Mouse (Mus musculus): ENCODE results near the gene Minpp1. TPM values are rescaled to one million over a fixed set of nuclear protein-coding genes. Genes with fewer than 3 reads are reported as not detected.

The Minpp1 gene
- polyA plus RNA-seq, 1 experiment from 2014 or later: 56.7 TPM

DNA sequence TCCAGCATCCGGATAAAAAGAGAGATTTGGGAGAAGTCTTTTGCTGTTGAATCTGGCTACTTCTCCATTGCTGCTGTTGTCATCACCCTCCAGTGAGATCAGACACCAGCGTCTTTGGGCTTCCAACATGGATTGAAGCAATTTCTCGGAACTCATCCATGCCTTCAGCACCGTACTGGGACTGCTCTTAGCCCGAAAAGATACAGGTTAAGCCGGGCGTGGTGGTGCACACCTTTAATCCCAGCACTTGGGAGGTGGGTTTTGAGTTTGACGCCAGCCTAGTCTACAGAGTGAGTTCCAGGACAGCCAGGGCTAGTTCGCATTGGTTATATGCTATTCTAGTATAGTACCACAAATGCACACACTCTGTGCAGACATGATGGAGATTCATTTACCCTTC, 31.0 kb downstream of the Minpp1 start:
- no peak for ATAC-seq
- Histone ChIP-seq H3K27ac (ENCODE audit: low read length) (no peak overlapping the region), H3K4me2 (ENCODE audit: low read depth, low read length) (no peak overlapping the region), H3K36me3 (ENCODE audit: control insufficient read depth, insufficient read depth, low read length) (peaks cover 10% of the 10 kb centered on the region; the same call in 1 of the 2 replicates), H3K4me1 (ENCODE audit: control insufficient read depth, insufficient read depth, low read length) (no peaks in the 10 kb centered on the region), H3K27me3 (replicated peaks; ENCODE audit: control insufficient read depth, insufficient read depth, low read length) (no peaks in the 10 kb centered on the region), H3K4me3 (ENCODE audit: low read length) (no peak overlapping the region), H3K9me3 (ENCODE audit: control insufficient read depth, low read length) (peaks cover 3% of the 10 kb centered on the region; the same call in 1 of the 2 replicates), H3K9ac (ENCODE audit: low read depth, low read length) (no peak overlapping the region)
- WGBS: 96% methylated on average over 9 of the region's 9 CpGs

DNA sequence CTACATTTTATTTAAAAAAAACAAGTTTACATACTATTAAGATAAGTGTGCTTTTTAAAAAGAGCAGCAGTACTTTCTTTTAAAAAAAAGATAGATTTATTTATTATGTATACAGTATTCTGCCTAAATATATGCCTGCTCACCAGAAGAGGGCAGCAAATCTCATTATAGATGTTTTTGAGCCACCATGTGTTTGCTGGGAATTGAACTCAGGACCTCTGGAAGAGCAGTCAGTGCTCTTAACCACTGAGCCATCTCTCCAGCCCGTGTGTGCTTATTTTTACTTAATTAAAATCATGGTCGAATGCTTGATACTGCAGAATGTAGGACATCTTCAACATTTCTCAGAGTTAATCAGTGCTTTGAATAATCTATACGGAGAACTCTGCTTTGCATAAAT, 35.9 kb downstream of the Minpp1 start:
- Histone ChIP-seq H3K9me3 (ENCODE audit: control insufficient read depth, low read length) (no peaks in the 10 kb centered on the region), H3K27ac (ENCODE audit: low read length) (no peak overlapping the region), H3K9ac (ENCODE audit: low read depth, low read length) (no peak overlapping the region), H3K4me2 (ENCODE audit: low read depth, low read length) (no peak overlapping the region), H3K36me3 (ENCODE audit: control insufficient read depth, insufficient read depth, low read length) (peaks cover 3% of the 10 kb centered on the region; the same call in 1 of the 2 replicates), H3K4me3 (ENCODE audit: low read length) (no peak overlapping the region), H3K4me1 (ENCODE audit: control insufficient read depth, insufficient read depth, low read length) (peaks cover 6% of the 10 kb centered on the region; the same call in 1 of the 2 replicates), H3K27me3 (replicated peaks; ENCODE audit: control insufficient read depth, insufficient read depth, low read length) (no peaks in the 10 kb centered on the region)
- 86% methylated on average over 3 of the region's 3 CpGs for WGBS
- no peak for ATAC-seq

DNA sequence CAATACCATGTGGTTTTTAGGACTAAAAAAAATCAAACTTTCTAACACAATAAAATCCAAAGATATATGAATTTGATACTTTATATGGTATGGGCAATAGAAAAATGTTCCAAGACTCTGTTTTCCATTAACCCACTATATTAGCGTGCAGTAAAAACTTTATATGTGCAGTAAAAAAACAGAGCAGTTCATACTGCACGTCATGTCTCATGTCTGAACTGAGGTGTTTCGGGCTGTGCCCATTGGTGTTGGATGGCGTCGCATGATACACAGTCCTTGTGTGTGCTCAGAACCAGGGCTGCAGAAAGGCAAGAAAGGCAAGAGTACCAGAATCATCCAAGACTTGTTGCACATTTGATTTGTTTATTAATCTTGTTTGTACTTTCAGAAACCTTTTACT, 36.7 kb downstream of the Minpp1 start:
- peaks cover 6% of the 10 kb centered on the region; the same call in 1 of the 2 replicates for H3K4me1 ChIP-seq (ENCODE audit: control insufficient read depth, insufficient read depth, low read length)
- ATAC-seq: no peak
- WGBS: 85% methylated on average over 5 of the region's 5 CpGs

DNA sequence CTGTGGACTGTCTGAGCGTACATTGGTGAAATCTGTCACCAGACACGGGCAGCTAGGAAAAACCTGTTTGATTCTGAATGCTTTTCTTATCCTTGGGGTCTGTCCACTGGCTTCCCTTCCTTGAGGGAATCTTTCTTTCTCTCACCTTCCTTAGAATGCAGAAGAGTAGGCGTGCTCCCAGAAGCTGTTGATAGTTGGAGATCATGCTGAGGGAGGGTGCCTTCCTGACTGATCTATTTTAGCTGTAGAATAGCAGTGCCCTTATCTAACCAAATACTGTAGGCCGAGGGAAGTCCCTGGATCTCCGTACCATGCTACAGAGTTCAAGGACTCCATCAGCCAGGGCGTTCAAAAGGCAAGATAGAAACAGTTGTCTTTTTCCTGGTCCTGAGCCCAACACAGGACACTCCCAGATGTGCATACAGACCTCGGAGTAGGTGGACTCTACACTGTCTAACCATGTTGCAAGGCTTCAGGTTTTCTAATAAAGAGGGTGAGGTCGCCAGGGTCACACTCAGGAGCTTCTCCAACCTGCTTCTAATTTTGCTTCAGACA, 37.3 kb downstream of the Minpp1 start:
- no peak overlapping the region for H3K4me3 ChIP-seq (ENCODE audit: low read length)
- no peaks in the 10 kb centered on the region for H3K36me3 ChIP-seq (ENCODE audit: control insufficient read depth, insufficient read depth, low read length)
- 0 out of 2 replicates have a peak overlapping the region, but pooled peaks have one; percentile 26 for H3K27ac ChIP-seq (ENCODE audit: low read length)
- 75% methylated on average over 8 of the region's 8 CpGs for WGBS
- no peak overlapping the region for H3K4me2 ChIP-seq (ENCODE audit: low read depth, low read length)
- H3K9me3 ChIP-seq (ENCODE audit: control insufficient read depth, low read length): no peaks in the 10 kb centered on the region
- ATAC-seq: peak; percentile 65
- no peaks in the 10 kb centered on the region for H3K27me3 ChIP-seq (replicated peaks; ENCODE audit: control insufficient read depth, insufficient read depth, low read length)
- no peak overlapping the region for H3K9ac ChIP-seq (ENCODE audit: low read depth, low read length)
- H3K4me1 ChIP-seq (ENCODE audit: control insufficient read depth, insufficient read depth, low read length): peaks cover 6% of the 10 kb centered on the region; the same call in 1 of the 2 replicates

More for the DNA sequence above, 36.7 kb downstream of the Minpp1 start:
- Histone ChIP-seq H3K27ac (ENCODE audit: low read length) (no peak overlapping the region), H3K4me2 (ENCODE audit: low read depth, low read length) (no peak overlapping the region), H3K9ac (ENCODE audit: low read depth, low read length) (no peak overlapping the region), H3K9me3 (ENCODE audit: control insufficient read depth, low read length) (no peaks in the 10 kb centered on the region), H3K36me3 (ENCODE audit: control insufficient read depth, insufficient read depth, low read length) (no peaks in the 10 kb centered on the region), H3K27me3 (replicated peaks; ENCODE audit: control insufficient read depth, insufficient read depth, low read length) (no peaks in the 10 kb centered on the region), H3K4me3 (ENCODE audit: low read length) (no peak overlapping the region)

DNA sequence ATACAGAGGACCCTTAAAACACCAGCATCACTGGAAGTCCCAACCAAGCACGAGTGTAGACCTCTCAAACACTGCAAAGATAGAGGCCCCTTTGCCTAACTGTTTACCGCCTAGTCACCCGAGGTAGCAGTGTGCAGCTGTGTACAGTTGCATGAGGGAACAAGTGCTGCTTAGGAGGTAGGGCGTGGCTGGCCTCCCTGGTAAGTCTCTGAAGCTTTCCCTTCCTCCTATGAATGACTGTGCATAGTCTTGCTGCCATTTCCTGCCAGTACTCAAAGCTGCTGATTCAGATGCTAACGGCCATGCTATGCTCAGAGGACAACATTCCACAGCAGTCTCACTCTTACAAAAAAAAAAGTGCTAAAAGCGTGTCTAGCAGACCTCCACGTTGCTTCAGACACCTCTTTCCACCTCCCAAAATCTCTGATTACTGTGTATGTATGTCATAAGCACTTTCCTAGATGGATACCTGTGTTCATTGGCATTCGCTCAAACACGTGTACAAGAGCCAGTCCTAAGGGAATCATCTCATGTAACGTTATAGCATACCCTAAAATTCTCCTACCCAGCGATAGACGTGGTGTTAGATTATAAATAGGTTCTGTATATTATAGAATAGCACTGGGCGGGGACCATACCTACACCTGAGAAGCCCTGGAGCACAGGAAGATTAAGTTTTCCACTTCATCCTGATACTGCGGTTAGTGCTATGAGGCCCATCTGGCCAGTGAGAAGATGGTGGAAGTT, 38.4 kb downstream of the Minpp1 start:
- Histone ChIP-seq H3K9me3 (ENCODE audit: control insufficient read depth, low read length) (no peaks in the 10 kb centered on the region), H3K27me3 (replicated peaks; ENCODE audit: control insufficient read depth, insufficient read depth, low read length) (no peaks in the 10 kb centered on the region), H3K4me3 (ENCODE audit: low read length) (no peak overlapping the region), H3K27ac (ENCODE audit: low read length) (peak overlapping the region; percentile 51; the same call in 1 of the 2 replicates), H3K4me1 (ENCODE audit: control insufficient read depth, insufficient read depth, low read length) (peaks cover 6% of the 10 kb centered on the region; the same call in 1 of the 2 replicates), H3K9ac (ENCODE audit: low read depth, low read length) (no peak overlapping the region), H3K36me3 (ENCODE audit: control insufficient read depth, insufficient read depth, low read length) (no peaks in the 10 kb centered on the region), H3K4me2 (ENCODE audit: low read depth, low read length) (no peak overlapping the region; the same call in 1 of the 2 replicates)
- WGBS: 75% methylated on average over 14 of the region's 14 CpGs
- peak; percentile 74 for ATAC-seq

DNA sequence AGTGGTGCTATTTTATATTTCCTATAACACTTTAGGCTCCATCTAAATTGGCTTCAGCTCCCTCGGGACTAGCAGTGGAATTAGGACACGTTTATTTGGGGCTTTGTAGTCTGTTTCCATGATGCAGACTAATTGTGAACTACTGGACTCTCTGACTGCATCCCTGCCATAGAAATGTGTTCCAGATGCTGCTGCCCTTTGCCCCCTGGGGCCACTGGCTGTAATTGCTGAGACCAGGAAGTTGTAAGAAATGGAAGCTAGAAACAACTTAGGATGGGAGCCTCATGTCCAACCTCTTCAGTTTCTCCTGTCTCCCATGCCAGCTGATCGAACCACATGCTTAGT, 38.9 kb downstream of the Minpp1 start:
- WGBS: 71% methylated on average over 3 of the region's 3 CpGs
- Histone ChIP-seq H3K27me3 (replicated peaks; ENCODE audit: control insufficient read depth, insufficient read depth, low read length) (no peaks in the 10 kb centered on the region), H3K4me2 (ENCODE audit: low read depth, low read length) (no peak overlapping the region), H3K4me3 (ENCODE audit: low read length) (no peak overlapping the region), H3K27ac (ENCODE audit: low read length) (peak overlapping the region; percentile 51; the same call in 1 of the 2 replicates), H3K9me3 (ENCODE audit: control insufficient read depth, low read length) (no peaks in the 10 kb centered on the region), H3K36me3 (ENCODE audit: control insufficient read depth, insufficient read depth, low read length) (no peaks in the 10 kb centered on the region), H3K9ac (ENCODE audit: low read depth, low read length) (no peak overlapping the region), H3K4me1 (ENCODE audit: control insufficient read depth, insufficient read depth, low read length) (peaks cover 6% of the 10 kb centered on the region; the same call in 1 of the 2 replicates)
- ATAC-seq: 0 out of 2 replicates have a peak, but pooled peaks have one; percentile 28

DNA sequence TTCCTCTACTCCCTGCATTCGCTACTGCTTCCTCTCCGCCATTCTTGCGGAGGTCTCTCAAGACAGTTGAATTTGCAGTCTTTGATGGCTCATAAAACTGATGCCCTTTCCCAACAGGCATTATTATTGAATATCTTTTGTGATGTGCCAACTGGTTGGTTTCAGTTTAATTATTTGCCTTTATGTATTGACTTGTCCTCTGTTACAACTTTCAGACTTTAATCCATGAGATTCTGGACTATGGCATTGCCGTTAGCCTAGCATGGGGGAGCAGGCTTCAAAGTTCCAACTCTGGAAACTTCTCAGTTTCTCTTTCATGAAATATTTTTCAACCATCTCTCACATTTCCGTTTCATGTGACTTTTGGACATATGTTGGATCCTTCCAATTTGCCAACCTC, 41.6 kb downstream of the Minpp1 start:
- Histone ChIP-seq H3K27ac (ENCODE audit: low read length) (no peak overlapping the region), H3K36me3 (ENCODE audit: control insufficient read depth, insufficient read depth, low read length) (no peaks in the 10 kb centered on the region), H3K9me3 (ENCODE audit: control insufficient read depth, low read length) (no peaks in the 10 kb centered on the region), H3K9ac (ENCODE audit: low read depth, low read length) (no peak overlapping the region), H3K27me3 (replicated peaks; ENCODE audit: control insufficient read depth, insufficient read depth, low read length) (no peaks in the 10 kb centered on the region), H3K4me1 (ENCODE audit: control insufficient read depth, insufficient read depth, low read length) (peaks cover 6% of the 10 kb centered on the region; the same call in 1 of the 2 replicates), H3K4me3 (ENCODE audit: low read length) (no peak overlapping the region), H3K4me2 (ENCODE audit: low read depth, low read length) (no peak overlapping the region)
- no peak for ATAC-seq
- 95% methylated on average over 5 of the region's 5 CpGs for WGBS

DNA sequence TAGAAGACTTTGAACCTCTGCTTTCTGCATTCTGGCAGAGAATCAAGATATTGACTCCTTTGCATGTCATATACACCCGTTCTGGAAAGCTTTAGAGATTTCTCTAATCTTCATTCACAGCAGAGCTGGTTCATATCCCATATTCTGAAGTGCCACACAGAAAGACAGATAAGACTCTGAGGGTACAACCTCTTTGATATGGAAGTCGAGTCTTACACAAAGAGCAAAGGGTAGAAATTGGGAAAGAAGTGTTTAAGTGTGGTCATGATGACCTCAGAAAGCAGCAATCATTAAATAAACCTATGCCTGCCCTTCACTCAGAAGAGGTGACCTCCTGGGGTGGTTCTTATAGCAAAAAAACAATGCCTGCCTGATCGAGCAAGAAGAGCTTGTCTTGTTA, 43.2 kb downstream of the Minpp1 start:
- Histone ChIP-seq H3K9ac (ENCODE audit: low read depth, low read length) (no peak overlapping the region), H3K4me3 (ENCODE audit: low read length) (no peak overlapping the region), H3K9me3 (ENCODE audit: control insufficient read depth, low read length) (no peaks in the 10 kb centered on the region), H3K4me2 (ENCODE audit: low read depth, low read length) (no peak overlapping the region), H3K36me3 (ENCODE audit: control insufficient read depth, insufficient read depth, low read length) (no peaks in the 10 kb centered on the region), H3K27ac (ENCODE audit: low read length) (no peak overlapping the region), H3K4me1 (ENCODE audit: control insufficient read depth, insufficient read depth, low read length) (peaks cover 6% of the 10 kb centered on the region; the same call in 1 of the 2 replicates), H3K27me3 (replicated peaks; ENCODE audit: control insufficient read depth, insufficient read depth, low read length) (no peaks in the 10 kb centered on the region)
- peak; percentile 52 for ATAC-seq
- WGBS: 51% methylated on average over 3 of the region's 3 CpGs

DNA sequence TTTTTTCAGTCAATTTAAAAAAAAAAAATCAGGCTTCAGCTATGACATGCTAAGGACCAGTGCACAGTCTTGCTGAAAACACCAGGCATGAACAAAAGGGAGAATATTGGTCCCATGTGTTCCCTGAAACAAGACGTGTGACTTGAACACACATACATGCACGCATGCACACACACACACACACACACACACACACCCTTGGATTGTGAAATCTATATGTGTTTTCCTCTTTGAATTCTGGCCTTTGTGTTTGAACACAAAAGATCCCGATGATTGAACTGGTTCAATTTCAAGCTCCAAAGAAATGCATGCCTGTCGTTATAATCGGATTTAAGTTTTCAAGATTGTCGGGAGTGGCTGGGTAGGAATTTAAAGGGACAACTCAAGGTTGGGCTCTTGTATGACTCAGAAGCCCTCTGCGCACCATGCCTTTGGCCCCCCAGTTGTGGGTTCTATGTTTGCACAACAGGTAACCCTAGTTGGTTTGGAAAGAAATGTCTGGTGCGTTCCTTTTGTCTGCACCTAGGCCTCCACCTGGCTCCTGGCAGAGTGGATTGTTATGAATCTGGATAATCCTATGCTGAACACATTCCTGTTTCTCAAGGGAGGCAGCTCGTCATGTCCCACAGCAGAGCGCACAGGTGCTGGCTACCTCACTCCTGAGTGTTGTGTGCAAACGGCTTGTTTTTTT, 43.8 kb downstream of the Minpp1 start:
- H3K9me3 ChIP-seq (ENCODE audit: control insufficient read depth, low read length): no peaks in the 10 kb centered on the region
- no peaks in the 10 kb centered on the region for H3K27me3 ChIP-seq (replicated peaks; ENCODE audit: control insufficient read depth, insufficient read depth, low read length)
- H3K4me3 ChIP-seq (ENCODE audit: low read length): no peak overlapping the region
- 0 out of 2 replicates have a peak, but pooled peaks cover 1% of the 10 kb centered on the region for H3K4me1 ChIP-seq (ENCODE audit: control insufficient read depth, insufficient read depth, low read length)
- no peaks in the 10 kb centered on the region for H3K36me3 ChIP-seq (ENCODE audit: control insufficient read depth, insufficient read depth, low read length)
- H3K27ac ChIP-seq (ENCODE audit: low read length): no peak overlapping the region
- ATAC-seq: no peak
- no peak overlapping the region for H3K4me2 ChIP-seq (ENCODE audit: low read depth, low read length)
- 87% methylated on average over 11 of the region's 11 CpGs for WGBS
- H3K9ac ChIP-seq (ENCODE audit: low read depth, low read length): no peak overlapping the region

All from intestine, embryonic 16.5 days (tissue).